Mouse (Mus musculus): Measurements from ENCODE around the gene 4931440F15Rik. TPM values are rescaled to one million over a fixed set of nuclear protein-coding genes. Genes with fewer than 3 reads are reported as not detected.

4931440F15Rik gene
- polyA plus RNA-seq, 1 experiment: 0.20 TPM

- no peak for DNase-seq
Observed at GRCm38 (mm10) chr11:29787473-29787872, 38.0 kb downstream of the 4931440F15Rik start.

DNA sequence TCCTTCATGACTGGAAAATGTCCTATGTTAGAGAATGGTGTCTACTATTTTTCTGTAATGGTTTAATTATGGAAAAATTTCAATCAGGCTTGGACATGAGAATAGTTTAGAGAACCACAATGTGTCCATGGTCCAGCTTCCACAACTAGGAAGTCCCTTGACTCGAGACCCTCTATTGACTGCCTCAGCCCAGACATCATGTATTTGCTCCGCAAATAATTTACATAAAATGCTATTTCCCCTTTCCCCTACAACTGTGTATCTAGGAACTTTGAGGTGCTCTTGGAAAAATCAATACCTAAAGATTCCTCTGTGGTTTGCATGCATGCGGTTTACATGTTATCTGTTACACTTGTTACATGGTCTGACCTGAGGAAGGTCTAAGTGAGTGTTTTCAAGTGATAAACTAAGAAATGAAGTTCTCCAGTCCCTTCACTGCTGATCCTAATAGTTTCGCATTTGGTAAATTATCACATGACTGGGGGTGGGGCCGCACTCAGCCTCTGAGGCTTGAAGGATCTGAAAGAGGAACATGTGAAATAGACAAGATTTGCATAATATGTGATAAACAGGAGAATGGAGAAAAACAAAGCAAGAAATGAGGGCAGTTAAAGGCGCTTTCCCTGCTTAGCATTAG is 38.8 kb downstream of the 4931440F15Rik start:
- TF ChIP-seq POLR2A (IDR thresholded peaks at IDR 0.05; ENCODE audit: borderline replicate concordance, extremely low read depth, low read depth, low read length) (no peak), CTCF (IDR thresholded peaks at IDR 0.05; ENCODE audit: insufficient read depth, low read length) (no peak)
- Histone ChIP-seq H3K4me1 (ENCODE audit: control insufficient read depth, insufficient read depth, low read length) (no peaks in the 10 kb centered on the region), H3K4me3 (replicated peaks; ENCODE audit: extremely low read depth, low read depth, low read length) (no peak overlapping the region)
- WGBS: 76% methylated on average over 6 of the region's 6 CpGs
- no peak for DNase-seq

More at GRCm38 (mm10) chr11:29787473-29787872, 38.0 kb downstream of the 4931440F15Rik start:
- Histone ChIP-seq H3K4me3 (replicated peaks; ENCODE audit: extremely low read depth, low read depth, low read length) (no peak overlapping the region), H3K4me1 (ENCODE audit: control insufficient read depth, insufficient read depth, low read length) (no peaks in the 10 kb centered on the region)
- 18% methylated on average over 5 of the region's 5 CpGs for WGBS
- TF ChIP-seq CTCF (IDR thresholded peaks at IDR 0.05; ENCODE audit: insufficient read depth, low read length) (no peak), POLR2A (IDR thresholded peaks at IDR 0.05; ENCODE audit: borderline replicate concordance, extremely low read depth, low read depth, low read length) (no peak)

- H3K4me3 ChIP-seq (replicated peaks; ENCODE audit: extremely low read depth, low read depth, low read length): no peak overlapping the region
- WGBS: 68% methylated on average over 2 of the region's 2 CpGs
- H3K4me1 ChIP-seq (ENCODE audit: control insufficient read depth, insufficient read depth, low read length): no peaks in the 10 kb centered on the region
- DNase-seq: no peak
- TF ChIP-seq POLR2A (IDR thresholded peaks at IDR 0.05; ENCODE audit: borderline replicate concordance, extremely low read depth, low read depth, low read length) (no peak), CTCF (IDR thresholded peaks at IDR 0.05; ENCODE audit: insufficient read depth, low read length) (no peak)
Observed at GRCm38 (mm10) chr11:29779409-29780026, 46.0 kb downstream of the 4931440F15Rik start.

- no peak overlapping the region for H3K4me3 ChIP-seq (replicated peaks; ENCODE audit: extremely low read depth, low read depth, low read length)
- no peak for TF ChIP-seq CTCF (IDR thresholded peaks at IDR 0.05; ENCODE audit: insufficient read depth, low read length)
- TF ChIP-seq POLR2A (IDR thresholded peaks at IDR 0.05; ENCODE audit: borderline replicate concordance, extremely low read depth, low read depth, low read length): no peak
- 71% methylated on average over 3 of the region's 3 CpGs for WGBS
- DNase-seq: no peak
- H3K4me1 ChIP-seq (ENCODE audit: control insufficient read depth, insufficient read depth, low read length): no peaks in the 10 kb centered on the region
Observed at GRCm38 (mm10) chr11:29778936-29779335, 46.5 kb downstream of the 4931440F15Rik start.

GRCm38 (mm10) chr11:29777964-29778363 is 47.5 kb downstream of the 4931440F15Rik start:
- Histone ChIP-seq H3K4me3 (replicated peaks; ENCODE audit: extremely low read depth, low read depth, low read length) (no peak overlapping the region), H3K4me1 (ENCODE audit: control insufficient read depth, insufficient read depth, low read length) (no peaks in the 10 kb centered on the region)
- TF ChIP-seq CTCF (IDR thresholded peaks at IDR 0.05; ENCODE audit: insufficient read depth, low read length) (no peak), POLR2A (IDR thresholded peaks at IDR 0.05; ENCODE audit: borderline replicate concordance, extremely low read depth, low read depth, low read length) (no peak)
- DNase-seq: no peak

- Histone ChIP-seq H3K4me3 (replicated peaks; ENCODE audit: extremely low read depth, low read depth, low read length) (no peak overlapping the region), H3K4me1 (ENCODE audit: control insufficient read depth, insufficient read depth, low read length) (no peaks in the 10 kb centered on the region)
- no peak for DNase-seq
- WGBS: 69% methylated on average over 2 of the region's 2 CpGs
- no peak for TF ChIP-seq CTCF (IDR thresholded peaks at IDR 0.05; ENCODE audit: insufficient read depth, low read length)
- TF ChIP-seq POLR2A (IDR thresholded peaks at IDR 0.05; ENCODE audit: borderline replicate concordance, extremely low read depth, low read depth, low read length): no peak
Observed at GRCm38 (mm10) chr11:29774760-29775159, 50.7 kb downstream of the 4931440F15Rik start.

GRCm38 (mm10) chr11:29774296-29774695 is 51.2 kb downstream of the 4931440F15Rik start:
- Histone ChIP-seq H3K4me3 (replicated peaks; ENCODE audit: extremely low read depth, low read depth, low read length) (no peak overlapping the region), H3K4me1 (ENCODE audit: control insufficient read depth, insufficient read depth, low read length) (no peaks in the 10 kb centered on the region)
- WGBS: 56% methylated on average over 2 of the region's 2 CpGs
- TF ChIP-seq POLR2A (IDR thresholded peaks at IDR 0.05; ENCODE audit: borderline replicate concordance, extremely low read depth, low read depth, low read length) (no peak), CTCF (IDR thresholded peaks at IDR 0.05; ENCODE audit: insufficient read depth, low read length) (no peak)
- no peak for DNase-seq

Other genes with a start within 250 kb of the 4931440F15Rik start
- gene Rtn4, start 132.7 kb downstream of the 4931440F15Rik start, polyA plus RNA-seq (2012; rRNA removed): 108 and 133 TPM in 2 replicates
- 3.7 and 4.3 TPM in 2 replicates for gene Eml6, start 200.4 kb upstream of the 4931440F15Rik start, polyA plus RNA-seq (2012; rRNA removed)